Mouse (Mus musculus) lung, embryonic 14.5 days (tissue): ENCODE measurements at regions not wholly inside any gene's neighbourhood (a gene's known extent, or its start where the extent isn't known, plus 50 kb on each side); places are given as distances from the start of the nearest gene placed in this dataset.

Experiments
- ATAC-seq: fragments of 200-750 bp; cut with Nextera tagmentation; 2 replicates; pipeline ENCODE4 v1.8.0; 2017; ENCODE audit warnings: mild to moderate bottlenecking, moderate TSS enrichment, moderate library complexity; ENCODE audit not compliant: insufficient read depth
- DNase-seq: peaks from one replicate; pipeline ENCODE4 v3.0.0-alpha.2; 2015
- H3K27ac ChIP-seq: fragments of 300-500 bp; sonication (generic); 2 replicates; pipeline ENCODE4 v1.5.1; 2014; ENCODE audit warnings: low read depth, mild to moderate bottlenecking, moderate library complexity
- H3K27me3 ChIP-seq: fragments of 300-500 bp; sonication (generic); 2 replicates; pipeline ENCODE4 v1.6.1; 2014; ENCODE audit warnings: low read length, control low read depth; ENCODE audit not compliant: insufficient read depth
- H3K36me3 ChIP-seq: fragments of 300-500 bp; sonication (generic); 2 replicates; pipeline ENCODE4 v1.6.1; 2014; ENCODE audit warnings: control low read depth; ENCODE audit not compliant: insufficient read depth
- H3K4me1 ChIP-seq: fragments of 300-500 bp; sonication (generic); 2 replicates; pipeline ENCODE4 v1.6.1; 2014; ENCODE audit warnings: antibody characterized with exemption, control low read depth; ENCODE audit not compliant: insufficient read depth
- H3K4me2 ChIP-seq: fragments of 300-500 bp; sonication (generic); 2 replicates; pipeline ENCODE4 v1.6.1; 2014; ENCODE audit warnings: mild to moderate bottlenecking
- H3K4me3 ChIP-seq: fragments of 300-500 bp; sonication (generic); 2 replicates; pipeline ENCODE4 v1.5.1; 2014; ENCODE audit warnings: low read depth, low read length
- H3K9ac ChIP-seq: fragments of 300-500 bp; sonication (generic); 2 replicates; pipeline ENCODE4 v1.6.1; 2014
- H3K9me3 ChIP-seq: fragments of 300-500 bp; sonication (generic); 2 replicates; pipeline ENCODE4 v1.6.1; 2016; ENCODE audit warnings: low read depth, low read length, control low read depth
- CTCF ChIP-seq: IDR thresholded peaks from 2 replicates; pipeline ENCODE4 v1.5.1; 2016; ENCODE audit warnings: antibody characterized with exemption, low read depth
- WGBS: fragments of 180-500 bp; shearing (Covaris S2); extraction: QIAGEN DNeasy Blood & Tissue Kit; methylation state at CpG from one replicate; pipeline ENCODE4 v1.1.7; 2014; 5-methylcytosine and 5-hydroxymethylcytosine counted together

- H3K4me2 ChIP-seq: no peak overlapping the region
- WGBS: 55% methylated on average over 9 of the region's 9 CpGs
- H3K4me3 ChIP-seq: no peak overlapping the region
- DNase-seq: peak; percentile 65
- no peaks in the 10 kb centered on the region for H3K27me3 ChIP-seq
- 0 out of 2 replicates have a peak, but pooled peaks cover 3% of the 10 kb centered on the region for H3K4me1 ChIP-seq
- ATAC-seq: peak; percentile 67; the same call in 1 of the 2 replicates
- H3K9ac ChIP-seq: no peak overlapping the region
- H3K27ac ChIP-seq: peak overlapping the region; percentile 30
- no peaks in the 10 kb centered on the region for H3K9me3 ChIP-seq
- no peak for TF ChIP-seq CTCF
- no peaks in the 10 kb centered on the region for H3K36me3 ChIP-seq
Observed at GRCm38 (mm10) chr3:70500991-70501961, 493.9 kb downstream of the Otol1 start.

GRCm38 (mm10) chr3:70533593-70534321 is 526.3 kb downstream of the Otol1 start:
- WGBS: 91% methylated on average over 2 of the region's 2 CpGs
- DNase-seq (no peak), ATAC-seq (0 out of 2 replicates have a peak, but pooled peaks have one; percentile 8)

GRCm38 (mm10) chr3:70535084-70535483 is 527.7 kb downstream of the Otol1 start:
- no peak overlapping the region for H3K4me3 ChIP-seq
- H3K4me1 ChIP-seq: no peaks in the 10 kb centered on the region
- H3K4me2 ChIP-seq: no peak overlapping the region
- H3K9ac ChIP-seq: no peak overlapping the region
- WGBS: 30% methylated on average over 2 of the region's 2 CpGs
- no peaks in the 10 kb centered on the region for H3K27me3 ChIP-seq
- no peaks in the 10 kb centered on the region for H3K9me3 ChIP-seq
- no peak for TF ChIP-seq CTCF
- no peak overlapping the region for H3K27ac ChIP-seq
- ATAC-seq: peak; percentile 87
- DNase-seq: peak; percentile 81
- no peaks in the 10 kb centered on the region for H3K36me3 ChIP-seq

More at GRCm38 (mm10) chr3:70533593-70534321, 526.3 kb downstream of the Otol1 start:
- H3K4me2 ChIP-seq: no peak overlapping the region
- no peak overlapping the region for H3K4me3 ChIP-seq
- H3K36me3 ChIP-seq: no peaks in the 10 kb centered on the region
- H3K4me1 ChIP-seq: no peaks in the 10 kb centered on the region
- H3K9me3 ChIP-seq: no peaks in the 10 kb centered on the region
- no peak for TF ChIP-seq CTCF
- H3K27ac ChIP-seq: no peak overlapping the region
- no peaks in the 10 kb centered on the region for H3K27me3 ChIP-seq
- no peak overlapping the region for H3K9ac ChIP-seq

GRCm38 (mm10) chr3:70543911-70544310 is 536.5 kb downstream of the Otol1 start:
- no peaks in the 10 kb centered on the region for H3K9me3 ChIP-seq
- WGBS: 61% methylated on average over 1 of the region's 1 CpGs
- H3K9ac ChIP-seq: no peak overlapping the region
- TF ChIP-seq CTCF: no peak
- no peak overlapping the region for H3K4me3 ChIP-seq
- H3K4me1 ChIP-seq: no peaks in the 10 kb centered on the region
- DNase-seq: no peak
- no peak overlapping the region for H3K4me2 ChIP-seq
- H3K27ac ChIP-seq: no peak overlapping the region
- H3K36me3 ChIP-seq: no peaks in the 10 kb centered on the region
- H3K27me3 ChIP-seq: no peaks in the 10 kb centered on the region
- ATAC-seq: no peak

GRCm38 (mm10) chr3:70557821-70558220 is 550.4 kb downstream of the Otol1 start:
- Histone ChIP-seq H3K9ac (no peak overlapping the region), H3K4me3 (no peak overlapping the region), H3K27ac (no peak overlapping the region), H3K36me3 (no peaks in the 10 kb centered on the region), H3K4me1 (no peaks in the 10 kb centered on the region), H3K27me3 (no peaks in the 10 kb centered on the region), H3K4me2 (no peak overlapping the region), H3K9me3 (no peaks in the 10 kb centered on the region)
- ATAC-seq: no peak
- 74% methylated on average over 4 of the region's 4 CpGs for WGBS
- TF ChIP-seq CTCF: no peak
- DNase-seq: no peak

- H3K4me2 ChIP-seq: no peak overlapping the region
- no peak for TF ChIP-seq CTCF
- no peak overlapping the region for H3K27ac ChIP-seq
- H3K9me3 ChIP-seq: no peaks in the 10 kb centered on the region
- no peak overlapping the region for H3K4me3 ChIP-seq
- DNase-seq: no peak
- no peaks in the 10 kb centered on the region for H3K4me1 ChIP-seq
- H3K9ac ChIP-seq: no peak overlapping the region
- no peaks in the 10 kb centered on the region for H3K27me3 ChIP-seq
- no peak for ATAC-seq
- WGBS: 85% methylated on average over 3 of the region's 3 CpGs
- no peaks in the 10 kb centered on the region for H3K36me3 ChIP-seq
Observed at GRCm38 (mm10) chr3:70566140-70566857, 558.9 kb downstream of the Otol1 start.
